Mouse (Mus musculus): ENCODE measurements at regions not wholly inside any gene's neighbourhood (a gene's known extent, or its start where the extent isn't known, plus 50 kb on each side); places are given as distances from the start of the nearest gene placed in this dataset.

DNA sequence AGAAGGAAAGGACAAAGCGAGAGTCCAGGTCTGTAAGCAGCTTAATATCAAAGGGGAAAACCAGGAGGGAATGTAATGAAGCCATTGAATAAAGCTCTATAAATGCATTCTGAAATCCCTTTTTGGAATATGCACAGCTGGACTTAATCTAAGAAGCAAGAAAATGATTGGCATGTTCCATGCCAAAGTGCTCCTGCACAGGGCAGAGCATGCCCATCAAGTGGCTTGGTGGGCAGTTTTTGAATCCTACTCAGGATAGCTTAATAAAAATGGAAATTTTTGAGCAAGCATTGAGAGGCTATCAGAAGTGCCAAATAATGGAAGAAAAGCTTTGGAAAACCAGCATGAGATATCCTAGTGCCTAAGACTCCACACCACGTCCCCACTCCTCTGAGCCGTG is 466.1 kb downstream of the Epm2a start:
- no peak for DNase-seq (ENCODE audit: low spot score)

DNA sequence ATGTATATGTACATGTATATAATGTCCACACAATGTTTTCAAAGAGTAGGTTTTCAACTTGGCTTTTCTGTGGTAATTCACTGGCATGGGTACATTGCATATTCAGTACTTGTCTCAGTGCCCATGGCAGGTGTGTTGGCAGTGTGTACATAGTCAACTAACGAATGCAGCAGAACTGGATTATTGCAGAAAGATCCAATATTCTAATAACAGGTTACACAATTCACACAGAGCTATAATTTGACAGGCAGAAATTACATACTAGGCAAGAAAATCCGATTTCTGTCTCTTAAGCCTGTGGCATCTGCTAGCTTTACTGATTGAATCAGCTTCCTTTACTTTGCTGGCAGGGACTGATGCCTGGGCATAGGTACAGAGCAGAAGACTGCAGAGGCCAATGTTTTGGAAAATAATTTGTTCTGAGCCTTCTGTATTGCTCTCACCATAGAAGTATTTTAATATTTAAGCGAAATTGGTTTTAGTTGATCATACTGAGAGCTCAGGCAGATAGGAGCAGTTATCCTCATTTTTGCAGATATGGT is 479.3 kb downstream of the Epm2a start:
- DNase-seq (ENCODE audit: low spot score), result no peak

DNA sequence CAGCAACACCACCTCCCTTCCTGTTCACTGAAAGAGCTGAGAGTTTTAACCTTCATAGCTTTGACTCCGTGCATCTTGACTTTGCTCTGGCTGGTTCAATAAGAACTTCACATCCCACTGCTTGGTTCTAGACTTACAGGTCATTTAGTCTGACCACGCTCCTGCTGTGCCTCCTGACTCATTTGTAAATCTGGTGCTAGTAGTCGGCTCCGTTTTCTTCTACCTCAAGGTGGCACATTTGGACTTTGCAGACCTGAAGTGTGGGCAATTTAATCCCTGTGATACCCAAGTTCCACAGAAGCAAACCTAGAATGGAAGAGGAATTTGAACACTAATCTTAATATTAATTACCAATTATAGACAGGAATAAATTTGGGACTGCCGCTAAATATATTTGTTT is 497.9 kb downstream of the Epm2a start:
- DNase-seq (ENCODE audit: low spot score), result no peak

DNA sequence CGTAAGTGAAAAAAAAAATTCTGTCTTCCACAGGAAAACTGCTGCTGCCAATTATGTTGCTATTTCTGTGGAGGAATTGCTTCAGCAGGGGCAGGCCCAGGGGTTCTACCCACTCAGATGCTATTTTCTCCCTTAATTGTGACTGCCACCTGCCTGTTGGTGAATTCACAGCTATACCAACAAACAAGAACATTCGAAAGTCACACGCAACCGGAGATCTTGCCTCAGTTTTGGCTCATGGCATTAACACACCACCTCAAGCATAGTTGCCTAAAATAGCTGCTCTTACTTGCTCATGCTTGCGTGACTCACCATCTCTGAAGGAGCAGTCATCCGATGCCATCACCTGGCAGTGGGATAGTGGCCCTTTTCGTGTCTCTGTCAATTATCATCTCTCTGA is 498.3 kb downstream of the Epm2a start:
- DNase-seq (ENCODE audit: low spot score), result no peak

DNA sequence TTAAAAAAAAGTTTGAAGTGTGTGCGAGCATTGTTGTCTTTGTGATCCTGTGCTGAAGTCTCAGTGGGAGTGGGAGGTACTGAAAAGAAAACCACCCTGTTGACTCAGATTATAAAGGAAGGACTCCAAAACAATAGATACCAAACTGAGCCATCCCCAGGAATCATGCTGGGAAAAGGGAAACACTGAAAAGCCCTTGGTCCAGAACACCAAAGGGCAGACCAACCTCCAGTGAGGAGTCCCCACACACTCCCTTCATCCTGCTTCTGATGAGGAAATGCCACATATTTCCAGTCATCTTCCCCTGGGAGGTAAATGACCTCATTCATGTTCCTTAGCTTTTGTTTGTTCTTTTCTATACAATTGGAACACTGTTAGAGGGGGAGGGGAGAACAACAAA is 502.9 kb downstream of the Epm2a start:
- DNase-seq (ENCODE audit: low spot score), result no peak

DNA sequence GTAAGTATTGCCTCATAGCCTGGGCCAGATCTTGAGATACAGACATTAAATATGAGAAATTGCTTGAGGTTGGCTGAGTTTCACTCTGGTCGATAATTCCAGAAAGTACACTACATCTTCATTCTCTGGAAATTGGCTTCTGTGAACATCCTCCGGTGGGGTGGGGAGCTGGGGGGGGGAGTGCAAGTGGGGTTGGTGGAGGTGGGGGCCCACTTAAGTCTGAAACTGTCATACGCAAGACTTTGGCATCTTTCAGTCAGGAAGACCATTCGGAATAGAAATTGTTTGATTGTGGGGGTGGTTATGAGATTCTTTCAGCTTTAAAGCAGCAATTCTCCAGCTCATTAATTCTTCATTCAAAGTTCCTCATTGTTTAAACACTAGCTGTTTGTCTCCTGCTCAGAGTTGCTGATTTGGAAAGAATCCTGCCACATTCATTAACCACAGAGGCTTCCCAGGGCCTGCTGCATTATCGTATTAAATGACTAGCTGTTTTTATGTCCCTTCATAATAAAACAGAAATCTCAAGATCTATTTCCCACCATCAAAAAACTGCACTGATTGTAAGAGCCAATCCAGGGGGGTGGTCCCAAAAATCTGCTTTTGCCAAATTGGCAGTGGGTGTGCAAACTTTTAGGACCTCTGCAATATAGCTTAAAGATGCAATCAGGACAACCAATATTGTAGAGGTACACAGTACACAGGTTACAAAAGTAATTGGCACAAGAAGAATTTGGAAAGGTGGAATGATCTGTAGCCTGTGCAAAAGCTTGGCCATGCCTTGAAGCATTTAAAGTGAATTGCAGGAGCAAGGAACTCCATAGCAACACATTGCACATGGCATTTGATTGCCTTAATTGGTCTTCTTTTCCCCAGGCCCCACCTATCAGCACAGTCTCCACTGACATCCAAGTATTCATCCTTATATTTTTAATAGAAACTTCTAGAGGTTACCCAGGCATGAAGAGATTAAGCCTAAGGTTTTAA is 532.2 kb downstream of the Epm2a start:
- DNase-seq (ENCODE audit: low spot score), result no peak

DNA sequence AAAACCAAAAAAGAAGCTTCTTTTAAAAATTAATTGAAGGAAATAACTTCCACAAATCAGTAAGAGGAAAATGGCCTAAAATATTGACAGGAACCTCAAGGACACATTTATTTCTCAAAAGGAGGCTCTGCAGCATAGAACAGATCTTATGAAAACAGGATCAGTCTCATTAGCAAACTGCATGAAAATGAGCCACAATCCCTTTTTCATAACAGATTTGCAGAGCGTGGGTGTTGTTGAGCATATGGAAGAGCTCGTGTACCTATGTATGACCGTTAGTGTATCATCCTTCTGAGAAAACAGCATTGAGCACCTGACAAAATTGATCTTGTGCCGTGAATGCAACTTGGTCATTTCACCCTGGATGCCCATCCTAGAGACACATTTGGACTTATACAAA is 543.0 kb downstream of the Epm2a start:
- no peak for DNase-seq (ENCODE audit: low spot score)

DNA sequence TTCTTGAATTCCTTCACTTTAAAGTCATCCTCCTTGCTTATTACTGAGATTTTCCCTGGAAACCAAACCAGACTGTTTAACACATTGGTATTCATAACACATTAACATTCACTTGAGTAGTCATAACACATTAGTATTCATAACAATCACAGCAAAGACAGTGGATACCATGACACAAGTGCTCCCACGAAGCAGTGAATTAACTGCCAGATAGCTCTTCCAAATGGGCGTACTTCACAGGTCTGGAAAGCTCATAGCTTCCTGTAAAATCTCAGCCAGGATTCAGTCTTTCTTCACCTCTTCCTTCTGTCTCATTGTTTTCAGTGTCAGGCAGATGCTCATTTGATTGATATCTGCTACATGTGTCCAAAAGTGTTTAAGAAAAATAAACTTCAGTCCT is 545.7 kb downstream of the Epm2a start:
- no peak for DNase-seq (ENCODE audit: low spot score)

DNA sequence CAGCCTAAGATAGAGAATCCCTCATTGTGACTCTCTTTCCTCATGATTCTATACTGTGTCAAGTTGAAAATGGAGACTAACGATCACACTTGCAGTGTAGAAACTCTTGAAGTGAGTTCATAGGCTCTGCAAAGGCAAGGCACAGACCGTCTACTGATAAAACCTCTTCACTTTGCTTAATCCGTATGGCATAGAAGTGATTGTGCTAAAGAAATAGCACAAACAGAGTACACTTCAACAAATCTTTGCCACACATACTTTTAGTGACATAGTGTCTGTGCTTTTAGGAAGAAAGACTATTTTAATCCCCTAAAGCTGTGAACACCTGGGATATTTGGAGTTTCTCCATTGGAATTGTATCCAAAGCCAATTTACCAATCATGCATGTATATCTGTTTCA is 578.9 kb downstream of the Epm2a start:
- DNase-seq (ENCODE audit: low spot score), result no peak

DNA sequence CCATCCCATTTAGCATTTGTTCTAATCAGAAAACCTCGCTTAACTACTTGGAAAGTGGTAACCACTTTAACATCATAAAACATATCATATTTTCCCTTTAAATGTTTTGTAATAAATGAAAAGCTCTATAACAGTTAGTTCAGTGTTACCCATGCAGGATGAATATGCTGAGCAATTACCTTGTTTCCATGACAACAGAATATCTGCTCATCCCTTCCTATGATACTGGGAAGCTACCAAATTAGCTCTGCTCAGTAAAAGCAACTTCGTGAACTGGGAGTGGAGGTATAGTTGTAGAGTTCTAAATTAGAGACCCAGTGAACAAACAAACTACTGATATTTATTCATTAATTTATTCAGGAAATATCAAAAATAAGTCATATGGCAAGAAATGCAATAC is 595.0 kb downstream of the Epm2a start:
- DNase-seq (ENCODE audit: low spot score), result no peak

DNA sequence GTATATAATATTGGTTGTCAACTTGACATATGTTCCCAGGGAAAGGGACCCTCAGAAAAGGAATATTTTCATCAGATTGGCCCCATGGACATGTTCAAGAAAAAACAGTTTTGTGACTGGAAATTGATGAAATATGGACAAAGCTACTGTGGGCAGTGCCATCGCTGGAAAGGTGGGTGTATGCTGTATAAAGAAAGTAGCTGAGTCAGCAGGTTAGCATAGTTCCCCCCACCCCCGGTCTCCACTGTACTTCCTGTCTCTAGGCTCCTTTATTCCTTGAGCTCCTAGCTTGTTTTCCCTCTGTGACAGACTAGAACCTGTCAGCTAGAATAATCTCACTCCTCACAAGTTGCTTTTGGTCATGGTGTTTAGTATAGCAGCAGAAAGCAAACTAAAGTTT is 599.6 kb downstream of the Epm2a start:
- no peak for DNase-seq (ENCODE audit: low spot score)

DNA sequence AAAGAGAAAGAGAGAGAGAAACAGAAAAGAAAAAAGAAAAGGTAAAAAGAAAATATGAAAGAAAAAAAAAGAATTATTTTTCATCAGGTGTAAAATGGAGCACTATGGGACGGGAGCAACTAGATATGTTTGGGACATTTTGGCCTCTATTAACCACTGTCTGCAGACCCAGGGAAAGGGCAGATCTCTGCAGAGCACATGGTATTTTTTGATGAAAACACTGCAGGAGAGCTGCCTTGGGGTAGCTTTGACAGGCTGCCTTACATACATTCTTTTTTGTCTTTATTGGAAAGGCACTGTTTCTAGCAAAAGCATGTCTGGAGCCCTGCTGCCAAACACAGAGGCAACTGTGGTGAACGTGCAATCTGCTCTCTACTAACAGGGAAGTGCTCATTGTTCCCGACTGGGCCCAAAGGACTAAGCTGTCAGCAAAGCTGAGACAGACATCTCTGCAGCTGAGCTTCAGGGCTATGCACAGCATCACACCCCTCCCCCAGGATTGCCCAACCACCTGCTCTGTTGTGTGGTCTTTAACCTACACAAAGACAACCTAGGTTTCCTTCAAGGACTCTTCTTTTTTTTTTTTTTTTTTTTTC is 617.2 kb downstream of the Epm2a start:
- DNase-seq (ENCODE audit: low spot score), result no peak

DNA sequence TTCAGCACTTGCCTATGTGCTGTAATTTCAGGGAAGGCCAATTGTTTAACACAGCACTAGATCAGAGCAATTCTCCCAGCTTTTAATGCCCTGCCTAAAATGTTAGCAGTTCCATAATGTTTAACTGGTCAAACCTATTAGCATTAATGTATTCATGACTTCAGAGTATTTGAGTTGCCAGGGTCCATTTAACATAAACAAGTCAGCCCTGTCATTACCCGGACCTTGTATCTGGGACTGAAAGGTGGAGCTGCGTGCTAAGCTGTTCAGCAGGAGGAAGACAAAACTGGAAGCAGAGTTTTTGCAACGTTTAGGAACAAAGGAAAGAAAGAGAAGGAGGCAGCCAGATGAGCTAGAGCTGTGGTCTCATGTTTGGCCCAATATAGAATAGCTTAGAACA is 661.8 kb downstream of the Epm2a start:
- no peak for DNase-seq (ENCODE audit: low spot score)

DNA sequence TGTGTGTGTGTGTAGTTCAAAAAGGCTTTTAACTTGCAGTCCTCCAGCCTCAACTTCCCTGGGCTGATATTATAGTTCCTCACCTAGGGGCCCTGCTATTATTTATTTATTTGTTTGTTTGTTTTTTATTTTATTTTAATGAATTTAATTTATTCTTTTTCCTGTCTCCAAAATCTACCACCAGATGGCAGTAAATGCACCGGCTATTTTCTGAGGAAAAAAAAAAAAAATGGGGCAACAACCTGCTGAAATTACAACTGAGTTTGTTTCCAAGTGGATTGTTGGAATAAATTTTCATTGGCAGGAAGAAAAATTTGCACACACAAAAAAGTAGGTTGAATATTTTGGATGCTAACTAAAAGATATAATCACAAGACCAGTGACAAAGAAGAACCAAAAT is 662.7 kb downstream of the Epm2a start:
- no peak for DNase-seq (ENCODE audit: low spot score)

DNA sequence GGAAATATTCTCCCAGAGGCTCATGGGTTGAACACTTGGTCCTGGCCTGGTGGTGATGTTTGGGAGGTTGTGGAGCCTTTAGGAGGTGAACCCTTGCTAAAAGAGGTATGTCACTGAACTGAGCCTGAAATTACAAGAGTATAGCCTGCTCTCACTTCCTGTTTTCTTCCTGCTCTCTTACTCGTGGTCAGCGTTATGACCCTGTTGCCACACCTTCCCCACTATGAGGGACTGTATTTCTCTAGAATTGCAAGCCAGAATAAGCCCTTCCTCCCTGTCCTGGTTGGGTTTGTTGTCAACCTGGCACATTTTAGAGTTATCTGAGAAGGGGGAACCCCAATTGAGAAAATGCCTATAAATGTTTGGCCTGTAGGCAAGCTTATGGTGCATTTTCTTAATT is 674.1 kb downstream of the Epm2a start:
- no peak for DNase-seq (ENCODE audit: low spot score)

DNA sequence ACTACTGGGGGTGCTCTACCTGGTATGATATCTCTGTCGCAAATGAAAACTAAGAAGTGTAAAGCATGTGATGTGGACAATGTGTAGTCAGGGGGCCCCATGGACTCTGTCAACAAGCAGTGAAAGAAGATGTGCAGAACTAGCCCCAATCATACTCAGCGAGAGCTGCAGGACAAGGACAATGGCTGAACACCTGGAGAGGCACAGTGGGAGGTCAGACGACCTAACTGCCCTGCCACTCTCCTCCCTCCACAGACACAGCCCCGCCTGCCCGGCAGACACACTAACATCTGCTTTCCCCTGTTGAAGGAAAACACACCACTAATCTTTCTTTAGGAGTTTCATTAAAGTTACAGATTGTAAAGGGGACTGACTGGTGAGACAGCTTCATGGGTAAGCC is 675.1 kb downstream of the Epm2a start:
- DNase-seq (ENCODE audit: low spot score), result no peak

DNA sequence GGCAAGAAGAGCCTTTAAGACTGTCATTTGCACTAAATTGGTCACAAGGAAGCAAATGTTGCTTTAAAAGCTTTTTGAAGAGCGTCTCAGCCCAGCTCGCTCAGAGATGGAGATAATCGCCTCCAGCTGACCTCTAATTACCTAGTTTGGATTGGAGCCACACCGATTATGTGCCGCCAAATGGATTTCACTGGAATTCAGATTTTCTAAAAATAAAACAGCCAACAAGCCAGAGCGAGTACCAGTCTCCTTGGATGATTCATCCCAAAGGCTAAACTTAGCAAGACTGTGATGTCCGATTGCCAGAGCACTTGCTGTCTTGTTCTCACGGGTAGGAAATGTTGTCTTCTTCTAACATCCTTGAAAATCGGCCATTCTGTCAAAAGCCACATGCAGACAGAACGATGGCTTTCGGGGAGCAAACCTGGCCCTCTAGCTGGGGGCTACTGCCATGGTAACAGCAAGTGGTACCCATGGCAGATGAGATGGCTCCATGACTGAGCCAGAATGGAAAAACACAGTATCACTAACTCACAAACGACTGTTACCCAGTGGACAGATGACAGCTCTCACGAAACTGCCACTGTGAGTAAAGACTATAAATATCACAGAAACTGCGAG is 676.1 kb downstream of the Epm2a start:
- DNase-seq (ENCODE audit: low spot score), result no peak

DNA sequence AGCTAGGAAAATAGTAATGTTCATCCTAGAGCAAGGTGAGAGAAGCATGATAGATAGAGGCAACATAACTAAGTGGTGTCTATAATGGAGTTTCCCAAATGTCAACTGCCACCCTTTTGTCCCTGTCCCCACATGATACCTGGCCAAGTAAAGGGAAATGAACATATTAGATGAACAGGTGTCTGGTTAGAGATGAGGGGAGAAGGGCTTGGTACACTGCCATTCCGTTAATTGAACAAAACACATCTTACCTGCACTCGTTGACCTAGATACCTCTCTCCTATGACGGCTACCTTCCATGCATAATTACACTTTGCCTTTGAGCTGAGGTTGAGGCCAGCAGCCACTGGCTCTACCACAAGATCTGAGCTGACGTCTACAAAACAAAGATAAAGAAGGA is 677.4 kb downstream of the Epm2a start:
- no peak for DNase-seq (ENCODE audit: low spot score)

DNA sequence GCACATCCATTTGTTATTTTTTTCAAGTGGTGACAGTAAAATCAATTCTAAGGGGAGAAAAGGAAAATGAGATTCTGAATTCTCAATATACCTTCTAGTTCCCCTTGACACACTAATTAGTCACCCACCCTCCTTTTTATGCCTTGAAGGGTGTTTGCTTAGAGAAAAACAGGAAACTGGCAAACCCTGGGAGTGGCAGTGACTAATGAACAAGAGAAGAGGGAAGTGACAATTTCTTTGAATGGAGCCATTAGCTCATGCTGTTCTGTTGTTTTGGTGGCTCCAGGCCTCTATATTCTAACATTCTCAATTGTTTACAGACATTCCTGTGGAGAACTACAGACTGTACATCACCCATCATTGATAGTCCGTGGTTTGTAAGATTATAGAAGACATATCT is 692.0 kb downstream of the Epm2a start:
- DNase-seq (ENCODE audit: low spot score), result no peak

DNA sequence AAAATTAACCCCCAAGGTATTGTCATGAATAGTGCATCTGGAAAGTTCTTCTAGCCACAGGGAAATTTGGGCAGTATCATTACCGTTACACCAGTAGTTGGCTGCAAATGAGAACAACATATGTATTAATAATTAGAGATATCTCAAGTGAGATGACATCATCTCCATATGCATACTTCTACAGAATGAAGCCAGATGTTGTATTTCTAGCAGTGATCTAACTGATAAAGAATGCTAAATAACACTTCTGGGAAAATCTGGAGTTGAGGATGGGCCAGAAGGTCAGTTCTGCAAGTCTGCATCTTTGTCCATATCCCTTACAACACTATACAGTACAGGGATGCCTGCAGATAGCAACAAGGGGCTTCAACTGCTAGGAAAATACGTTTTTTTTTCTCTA is 702.7 kb downstream of the Epm2a start:
- DNase-seq (ENCODE audit: low spot score), result no peak

DNA sequence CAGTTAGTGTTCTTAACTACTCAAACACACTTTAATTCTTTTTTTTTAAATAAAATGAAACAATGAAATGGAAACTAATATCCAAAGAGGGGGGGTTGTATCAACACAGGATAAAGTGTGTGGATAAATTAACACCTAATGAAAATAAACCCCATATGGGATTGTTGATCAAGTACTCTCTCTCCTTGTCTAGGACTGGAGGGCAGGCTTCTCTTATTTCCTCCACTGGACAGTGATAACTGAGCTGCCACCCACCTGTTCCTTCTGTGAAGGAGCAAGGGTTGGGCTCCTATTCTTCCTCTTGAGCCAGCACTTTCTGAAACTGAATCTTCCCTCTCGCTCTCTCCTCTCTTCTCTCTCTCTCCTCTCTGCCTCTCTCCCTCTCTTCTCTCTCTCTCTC is 716.5 kb downstream of the Epm2a start:
- DNase-seq (ENCODE audit: low spot score), result no peak

DNA sequence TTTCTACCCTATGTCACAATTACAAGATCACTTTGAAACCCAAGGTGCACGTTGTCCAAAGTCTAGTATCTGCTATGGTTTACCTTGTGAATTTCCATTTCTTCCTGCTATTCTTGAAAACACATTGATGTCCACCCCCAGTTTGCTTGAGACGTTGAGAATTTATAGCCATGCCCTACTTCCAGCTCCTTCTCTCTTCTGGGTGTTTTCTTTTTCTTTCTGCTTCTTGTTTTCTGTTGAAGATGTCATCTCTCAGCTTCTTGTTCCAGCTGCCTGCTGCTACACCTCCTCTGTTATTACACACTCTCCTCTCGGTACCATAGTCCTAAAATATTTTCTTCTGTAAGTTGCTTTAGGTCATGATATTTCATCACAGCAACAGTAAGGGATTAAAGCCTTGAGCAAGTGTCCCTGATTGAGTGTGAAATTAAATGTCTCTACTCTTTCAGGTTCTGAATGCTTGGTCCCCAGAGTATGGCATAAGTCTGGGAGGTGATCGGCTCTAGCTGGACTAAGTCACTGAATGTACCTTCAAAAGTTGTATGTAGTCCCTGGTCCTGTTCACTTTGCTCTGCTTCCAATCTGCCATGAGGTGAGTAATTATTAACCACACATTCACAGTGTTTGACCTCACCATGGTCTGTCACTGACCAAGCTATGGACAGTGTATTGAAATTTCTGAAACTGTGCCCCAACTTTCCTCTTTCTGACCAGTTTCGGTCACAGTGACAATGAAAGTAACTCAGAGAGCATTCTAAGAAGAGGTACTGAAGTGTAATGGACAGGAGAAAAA is 718.1 kb downstream of the Epm2a start:
- DNase-seq (ENCODE audit: low spot score), result no peak
